Mouse (Mus musculus) heart, postnatal 0 days (tissue): ENCODE results near the gene Cdc42se2. TPM values are rescaled to one million over a fixed set of nuclear protein-coding genes. Genes with fewer than 3 reads are reported as not detected.
A peak's percentile ranks its signal among the peaks of the same experiment; 100 is the strongest.

Source experiments
- ATAC-seq: fragments of 200-750 bp; cut with Nextera tagmentation; 2 replicates; pipeline ENCODE4 v1.8.0; 2017; ENCODE audit warnings: low read depth, moderate number of reproducible peaks, moderate library complexity; ENCODE audit not compliant: insufficient read depth
- DNase-seq: peaks from one replicate; pipeline ENCODE4 v3.0.0-alpha.2; 2016; ENCODE audit warnings: low spot score
- H3K27ac ChIP-seq: fragments of 300-500 bp; sonication (generic); 2 replicates; pipeline ENCODE4 v1.5.1; 2014; ENCODE audit warnings: low read depth, mild to moderate bottlenecking
- H3K27me3 ChIP-seq: fragments of 300-500 bp; sonication (generic); 2 replicates; pipeline ENCODE4 v1.6.1; 2014; ENCODE audit warnings: low read length, mixed read lengths; ENCODE audit not compliant: control insufficient read depth, insufficient read depth
- H3K36me3 ChIP-seq: fragments of 300-500 bp; sonication (generic); replicated peaks from 2 replicates; pipeline ENCODE4 v1.6.1; 2014; ENCODE audit warnings: low read length, mixed read lengths; ENCODE audit not compliant: control insufficient read depth, insufficient read depth
- H3K4me1 ChIP-seq: fragments of 300-500 bp; sonication (generic); 2 replicates; pipeline ENCODE4 v1.6.1; 2014; ENCODE audit warnings: antibody characterized with exemption; ENCODE audit not compliant: control insufficient read depth, insufficient read depth
- H3K4me2 ChIP-seq: fragments of 300-500 bp; sonication (generic); 2 replicates; pipeline ENCODE4 v1.6.1; 2014; ENCODE audit warnings: low read depth, mild to moderate bottlenecking, low read length, moderate library complexity
- H3K4me3 ChIP-seq: fragments of 300-500 bp; sonication (generic); 2 replicates; pipeline ENCODE4 v1.5.1; 2014; ENCODE audit warnings: low read depth, low read length
- H3K9ac ChIP-seq: fragments of 300-500 bp; sonication (generic); replicated peaks from 2 replicates; pipeline ENCODE4 v1.6.1; 2014; ENCODE audit warnings: low read depth, low read length, mixed read lengths
- H3K9me3 ChIP-seq: fragments of 300-500 bp; sonication (generic); replicated peaks from 2 replicates; pipeline ENCODE4 v1.6.1; 2016; ENCODE audit warnings: low read length; ENCODE audit not compliant: control insufficient read depth
- CTCF ChIP-seq: IDR thresholded peaks from 2 replicates; pipeline ENCODE4 v1.5.1; 2016; ENCODE audit warnings: antibody characterized with exemption, control low read depth, low read depth
- EP300 ChIP-seq: IDR thresholded peaks from 2 replicates; pipeline ENCODE4 v1.6.1; 2016; ENCODE audit warnings: antibody characterized with exemption, low read depth
- WGBS: fragments of 180-500 bp; shearing (Covaris S2); extraction: QIAGEN DNeasy Blood & Tissue Kit; methylation state at CpG from one replicate; pipeline ENCODE4 v1.1.7; 2014; 5-methylcytosine and 5-hydroxymethylcytosine counted together
- polyA plus RNA-seq: library from polyadenylated mRNA; unstranded; fragments of >200 nt; fragmentation: Nextera tagmentation; extraction: Ambion mirVana; gene quantifications from 2 replicates; pipeline ENCODE4 v1.2.1, GENCODE M21; 2015
- total RNA-seq: library from RNA; depleted of rRNA; stranded (reverse); fragments of >200 nt; gene quantifications from 2 replicates; pipeline ENCODE4 v1.2.3, GENCODE M21; 2014; ENCODE audit warnings: low replicate concordance

Gene Cdc42se2
- total and polyA plus RNA-seq, 2 experiments from 2014 or later, result 50.2 to 53.6 TPM

DNA sequence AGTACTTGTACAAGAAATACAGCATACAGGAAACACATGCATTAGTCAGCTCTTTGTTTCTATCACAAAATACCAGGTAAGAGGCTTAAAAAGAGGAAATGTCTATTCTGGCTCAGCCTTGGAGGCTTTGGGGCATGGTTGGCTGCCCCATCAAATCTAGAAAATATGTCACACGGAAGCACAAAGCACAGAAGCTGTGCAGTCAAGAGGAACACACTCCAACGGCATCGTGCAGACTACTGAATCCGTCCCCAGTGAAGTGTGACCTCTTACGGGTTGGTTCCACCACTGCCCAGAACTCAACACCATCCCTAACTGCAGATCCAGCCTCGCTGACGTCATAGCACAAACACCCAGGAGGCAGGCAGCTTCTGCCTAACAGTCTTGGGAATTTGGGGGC is 53.9 kb downstream of the Cdc42se2 start:
- no peak overlapping the region for H3K9ac ChIP-seq
- H3K9me3 ChIP-seq, result no peaks in the 10 kb centered on the region
- TF ChIP-seq EP300 (no peak), CTCF (no peak)
- 58% methylated on average over 7 of the region's 7 CpGs for WGBS
- no peak overlapping the region for H3K4me3 ChIP-seq
- H3K36me3 ChIP-seq, result peaks cover 21% of the 10 kb centered on the region
- H3K27ac ChIP-seq, result no peak overlapping the region
- no peaks in the 10 kb centered on the region for H3K4me1 ChIP-seq
- no peak overlapping the region for H3K4me2 ChIP-seq
- no peak for ATAC-seq
- no peaks in the 10 kb centered on the region for H3K27me3 ChIP-seq
- no peak for DNase-seq

DNA sequence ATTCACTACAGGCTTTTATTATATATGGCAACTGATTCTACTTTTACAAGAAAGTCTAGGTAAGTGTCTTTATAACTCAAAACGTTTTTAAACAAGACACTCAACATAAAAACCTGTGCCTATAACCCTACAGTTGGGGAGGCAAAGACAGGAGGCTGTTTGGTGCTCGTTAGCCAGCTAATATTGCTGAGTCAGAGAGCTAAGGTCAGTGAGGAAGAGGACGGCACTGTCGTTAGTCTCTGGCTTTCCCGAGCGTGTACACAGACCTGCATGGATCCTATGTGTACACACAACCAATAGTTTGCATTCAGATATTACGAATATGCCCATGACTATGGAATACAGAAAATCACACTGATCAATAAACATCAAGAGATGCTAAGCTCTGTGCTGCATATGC is 56.1 kb downstream of the Cdc42se2 start:
- no peak for TF ChIP-seq CTCF
- TF ChIP-seq EP300, result no peak
- Histone ChIP-seq H3K4me2 (no peak overlapping the region), H3K27ac (no peak overlapping the region), H3K4me3 (no peak overlapping the region), H3K9me3 (no peaks in the 10 kb centered on the region), H3K4me1 (peaks cover 12% of the 10 kb centered on the region), H3K27me3 (no peaks in the 10 kb centered on the region), H3K9ac (no peak overlapping the region), H3K36me3 (peaks cover 13% of the 10 kb centered on the region)
- no peak for ATAC-seq
- no peak for DNase-seq
- 88% methylated on average over 7 of the region's 7 CpGs for WGBS

DNA sequence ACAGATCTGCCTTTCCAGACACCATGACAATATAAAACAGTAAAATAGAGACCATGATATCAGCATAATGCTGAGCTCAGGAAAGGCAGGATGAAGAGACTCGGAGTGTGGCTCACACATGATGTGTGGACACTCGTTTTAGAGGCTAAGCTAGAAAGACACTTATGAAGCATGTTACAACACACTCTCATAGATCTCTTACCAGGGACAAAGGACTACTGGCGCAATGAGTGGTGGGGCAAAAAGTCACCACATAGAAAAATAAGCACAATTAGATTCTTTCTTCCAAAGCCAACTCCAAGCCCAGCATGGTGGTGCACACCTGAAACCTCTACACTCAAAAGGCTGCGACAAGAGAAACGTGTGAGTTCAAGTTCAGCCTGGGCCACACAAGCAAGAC is 56.5 kb downstream of the Cdc42se2 start:
- no peak overlapping the region for H3K4me3 ChIP-seq
- no peaks in the 10 kb centered on the region for H3K9me3 ChIP-seq
- no peak overlapping the region for H3K9ac ChIP-seq
- no peaks in the 10 kb centered on the region for H3K27me3 ChIP-seq
- TF ChIP-seq CTCF (no peak), EP300 (no peak)
- H3K4me2 ChIP-seq, result no peak overlapping the region
- H3K4me1 ChIP-seq, result peaks cover 13% of the 10 kb centered on the region
- H3K36me3 ChIP-seq, result peaks cover 12% of the 10 kb centered on the region
- WGBS, result 92% methylated on average over 5 of the region's 5 CpGs
- DNase-seq (no peak), ATAC-seq (no peak)
- no peak overlapping the region for H3K27ac ChIP-seq

DNA sequence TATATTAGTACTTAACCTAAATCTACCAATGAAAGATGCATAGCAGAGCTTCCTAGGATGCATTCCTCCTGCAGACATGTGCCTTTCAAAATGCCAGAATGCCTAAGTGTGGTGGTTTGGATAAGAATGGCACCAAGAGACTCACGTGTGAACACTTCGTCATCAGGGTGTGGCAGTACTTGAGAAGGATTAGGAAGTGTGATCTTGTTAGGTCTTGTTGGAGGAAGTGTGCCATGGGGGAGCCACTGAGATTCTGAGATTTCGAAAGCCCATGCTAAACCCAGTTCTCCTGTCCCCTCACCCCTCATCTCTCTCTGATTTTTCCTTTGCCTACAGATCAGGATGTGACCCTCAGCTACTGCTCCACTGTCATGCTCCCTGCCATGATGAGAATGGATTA is 58.2 kb downstream of the Cdc42se2 start:
- Histone ChIP-seq H3K4me3 (no peak overlapping the region), H3K36me3 (peaks cover 11% of the 10 kb centered on the region), H3K9me3 (no peaks in the 10 kb centered on the region), H3K9ac (no peak overlapping the region), H3K4me1 (peaks cover 18% of the 10 kb centered on the region), H3K4me2 (no peak overlapping the region), H3K27ac (no peak overlapping the region), H3K27me3 (no peaks in the 10 kb centered on the region)
- no peak for DNase-seq
- TF ChIP-seq CTCF (no peak), EP300 (no peak)
- WGBS, result 59% methylated on average over 3 of the region's 3 CpGs
- no peak for ATAC-seq

DNA sequence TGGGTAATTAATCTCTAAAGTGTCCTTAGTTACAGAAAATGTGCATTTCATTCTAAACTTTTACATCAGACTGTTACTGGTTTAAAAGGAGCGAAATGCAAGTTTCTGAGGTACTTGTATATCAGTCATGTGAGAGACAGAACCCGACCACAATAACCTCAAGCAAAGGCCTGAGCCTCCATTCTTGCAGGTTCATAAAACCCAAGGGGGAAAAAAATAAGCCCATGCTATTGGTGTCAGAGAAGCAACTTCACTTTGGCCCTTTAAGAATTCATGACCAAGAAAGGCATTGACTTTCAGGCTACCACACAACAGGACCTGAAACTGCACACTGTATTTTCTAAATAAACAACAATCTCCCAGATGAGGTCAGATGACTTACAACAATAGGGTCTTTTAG is 59.1 kb downstream of the Cdc42se2 start:
- H3K27me3 ChIP-seq, result no peaks in the 10 kb centered on the region
- no peak overlapping the region for H3K9ac ChIP-seq
- H3K27ac ChIP-seq, result peak overlapping the region; percentile 82; the same call in 1 of the 2 replicates
- no peaks in the 10 kb centered on the region for H3K9me3 ChIP-seq
- no peak overlapping the region for H3K4me3 ChIP-seq
- 92% methylated on average over 2 of the region's 2 CpGs for WGBS
- ATAC-seq (no peak), DNase-seq (no peak)
- H3K4me1 ChIP-seq, result peaks cover 18% of the 10 kb centered on the region
- peaks cover 6% of the 10 kb centered on the region; the same call in 1 of the 2 replicates for H3K36me3 ChIP-seq
- no peak overlapping the region for H3K4me2 ChIP-seq
- no peak for TF ChIP-seq EP300
- no peak for TF ChIP-seq CTCF

DNA sequence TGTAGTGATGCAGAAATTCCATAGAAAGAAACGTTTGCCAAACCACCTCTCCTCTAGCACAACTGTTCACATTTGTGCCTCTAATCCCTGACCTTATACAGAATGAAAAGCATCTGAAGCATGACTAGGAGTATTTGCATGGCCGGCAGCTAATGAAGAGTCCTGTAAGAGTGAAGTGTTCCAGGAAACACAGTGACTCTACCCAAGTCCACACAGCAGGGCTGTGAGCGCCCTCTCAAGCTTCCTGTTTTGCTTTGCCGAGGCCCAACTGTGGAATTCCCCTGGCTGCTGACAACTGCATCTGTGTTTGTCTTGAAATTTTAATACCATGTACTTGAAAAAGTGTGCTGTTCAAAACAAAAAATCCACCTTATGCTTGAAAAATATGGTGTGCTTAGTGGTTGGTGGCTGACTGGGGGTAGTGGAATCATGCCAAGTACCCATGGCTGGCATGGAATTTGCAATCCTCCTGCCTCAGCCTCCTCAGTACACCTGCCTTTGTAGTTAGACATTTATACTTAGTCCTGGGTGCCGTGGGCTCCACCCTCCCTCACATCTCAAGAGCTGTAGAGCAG is 60.1 kb downstream of the Cdc42se2 start:
- DNase-seq, result peak; percentile 75
- ATAC-seq, result peak; percentile 79
- WGBS, result 17% methylated on average over 5 of the region's 5 CpGs
- no peak overlapping the region for H3K4me2 ChIP-seq
- H3K36me3 ChIP-seq, result peaks cover 12% of the 10 kb centered on the region; the same call in 1 of the 2 replicates
- no peak overlapping the region for H3K4me3 ChIP-seq
- H3K9ac ChIP-seq, result no peak overlapping the region
- peak; percentile 22; the same call in 1 of the 2 replicates for TF ChIP-seq CTCF
- TF ChIP-seq EP300, result no peak
- no peaks in the 10 kb centered on the region for H3K27me3 ChIP-seq
- H3K9me3 ChIP-seq, result no peaks in the 10 kb centered on the region
- H3K4me1 ChIP-seq, result peaks cover 18% of the 10 kb centered on the region
- H3K27ac ChIP-seq, result peak overlapping the region; percentile 82
